Mouse (Mus musculus): ENCODE measurements around the gene Rpsa.

DNA sequence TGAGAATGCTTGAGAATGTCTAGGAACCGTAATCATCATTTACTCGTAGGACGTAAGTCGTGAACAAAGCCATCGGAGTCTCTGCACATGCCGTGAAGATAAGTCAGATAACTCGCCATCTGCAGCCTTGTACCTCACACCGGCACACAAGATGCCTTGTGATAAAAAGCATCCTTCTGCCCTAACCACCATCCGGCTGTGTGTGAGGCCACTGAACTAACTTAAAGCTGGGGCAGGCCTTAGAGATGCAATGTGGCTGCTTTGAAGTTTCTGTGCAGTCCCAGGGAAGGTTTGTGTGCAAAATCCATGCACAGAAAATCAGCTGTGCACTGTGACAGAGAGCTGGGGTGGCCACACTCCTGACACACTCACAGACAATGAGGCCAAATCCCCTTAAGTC lies 43.1 kb upstream of the Rpsa start:
- TF ChIP-seq CTCF (IDR thresholded peaks at IDR 0.05; ENCODE audit: low read depth, low read length) (no peak), GATA1 (IDR thresholded peaks at IDR 0.05; ENCODE audit: borderline replicate concordance, low read length) (no peak), GATA2 (IDR thresholded peaks at IDR 0.05; ENCODE audit: borderline replicate concordance, low read depth, low read length) (no peak), TAL1 (conservative IDR thresholded peaks at IDR 0.05; ENCODE audit: low read depth, low read length) (no peak), POLR2AphosphoS5 (IDR thresholded peaks at IDR 0.05; ENCODE audit: insufficient replicate concordance, low read depth, low read length) (no peak)
